Mouse (Mus musculus) splenic B cell, adult 2 months (primary cell): ENCODE measurements around the gene Zfp652.
"Not testable (repeated sequence)": the region's sequence is repeated elsewhere in the genome, so short reads cannot be mapped to it uniquely, and the experiment has no call there.

Experiments
- DNase-seq: peaks from one replicate; pipeline ENCODE4 v3.0.0-alpha.2; 2011; ENCODE audit warnings: low read depth, low spot score
- H3K27me3 ChIP-seq: 2 replicates; pipeline ENCODE4 v1.6.1; 2012; ENCODE audit warnings: mild to moderate bottlenecking, low read length, moderate library complexity, mixed read lengths; ENCODE audit not compliant: control insufficient read depth, poor library complexity, insufficient read depth, severe bottlenecking
- H3K36me3 ChIP-seq: 2 replicates; pipeline ENCODE4 v1.6.1; 2012; ENCODE audit warnings: mild to moderate bottlenecking, low read length, moderate library complexity, mixed read lengths; ENCODE audit not compliant: control insufficient read depth, poor library complexity, insufficient read depth, severe bottlenecking

Zfp652 gene

DNA sequence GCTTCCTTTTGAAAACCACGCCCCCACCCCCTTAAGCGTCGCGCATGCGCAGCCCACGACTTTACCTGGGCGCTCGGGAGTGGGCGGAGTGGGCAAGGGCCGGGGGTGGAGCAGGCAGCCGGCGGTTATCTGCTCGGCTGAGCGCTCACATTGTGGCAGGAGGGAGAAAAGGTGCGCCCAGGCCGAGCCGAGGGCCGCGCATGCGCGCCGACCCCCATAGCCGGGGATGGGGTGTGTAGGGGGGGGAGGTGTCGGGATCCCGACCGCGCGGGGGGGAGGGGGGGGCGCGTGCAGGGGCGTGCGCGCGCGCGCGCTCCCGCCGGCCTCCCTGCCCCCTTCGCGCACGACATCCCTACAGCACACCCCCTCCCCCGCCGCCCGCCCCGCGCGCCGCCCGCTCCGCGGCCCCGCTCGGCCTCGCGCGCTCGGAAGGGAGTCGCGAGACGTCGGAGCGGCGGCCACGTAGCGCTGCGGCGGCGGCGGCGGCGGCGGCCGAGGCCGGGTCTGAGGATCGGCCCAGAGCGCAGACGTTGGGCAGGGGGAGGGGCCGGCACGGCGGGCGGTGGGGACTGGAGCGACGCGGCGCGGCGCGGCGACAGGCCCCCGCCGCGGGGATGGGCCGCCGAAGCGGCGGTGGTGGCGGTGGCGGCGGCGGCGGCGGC is at the start of gene Zfp652:
Gene Zfp652 (plus strand): TSS at position 111 of the 662 bp plus-strand sequence.
- peak; percentile 97 for DNase-seq
- Histone ChIP-seq H3K36me3 (no peaks in the 10 kb centered on the region), H3K27me3 (no peaks in the 10 kb centered on the region)

DNA sequence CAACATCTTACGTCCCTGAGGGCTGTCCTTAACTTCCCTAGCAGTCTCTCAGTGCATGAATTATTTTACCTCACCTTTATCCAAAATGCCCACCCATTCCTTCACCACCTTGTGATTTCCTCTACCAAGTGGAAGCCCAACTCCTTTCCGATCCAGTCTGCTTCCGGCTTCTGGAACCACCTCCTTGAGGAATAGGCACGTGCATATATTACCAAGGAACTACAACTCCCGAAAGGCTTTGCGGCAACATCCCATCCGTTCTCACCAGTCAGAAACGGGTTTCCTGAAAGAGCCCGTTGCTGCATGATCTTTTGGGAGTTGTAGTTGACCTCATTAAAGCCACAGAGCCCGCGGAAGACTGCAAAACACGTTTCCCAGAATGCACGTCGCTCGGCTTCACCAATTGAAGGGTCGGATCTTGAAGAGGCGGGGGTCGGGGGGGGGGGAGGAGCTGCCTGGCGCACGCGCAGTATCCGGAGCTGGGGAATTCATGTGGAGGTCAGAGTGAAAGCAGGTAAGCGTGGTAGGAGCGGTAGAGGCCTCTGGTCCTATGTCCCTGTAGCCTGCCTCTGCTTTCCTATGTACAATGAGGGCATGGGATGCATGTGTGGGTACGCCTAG is 45.8 kb upstream of the Zfp652 start, which contains the start of gene Phb:
Gene Phb (plus strand): TSS at position 429 of the 621 bp plus-strand sequence.
- DNase-seq: peak; percentile 98
- peaks cover 3% of the 10 kb centered on the region for H3K36me3 ChIP-seq

DNA sequence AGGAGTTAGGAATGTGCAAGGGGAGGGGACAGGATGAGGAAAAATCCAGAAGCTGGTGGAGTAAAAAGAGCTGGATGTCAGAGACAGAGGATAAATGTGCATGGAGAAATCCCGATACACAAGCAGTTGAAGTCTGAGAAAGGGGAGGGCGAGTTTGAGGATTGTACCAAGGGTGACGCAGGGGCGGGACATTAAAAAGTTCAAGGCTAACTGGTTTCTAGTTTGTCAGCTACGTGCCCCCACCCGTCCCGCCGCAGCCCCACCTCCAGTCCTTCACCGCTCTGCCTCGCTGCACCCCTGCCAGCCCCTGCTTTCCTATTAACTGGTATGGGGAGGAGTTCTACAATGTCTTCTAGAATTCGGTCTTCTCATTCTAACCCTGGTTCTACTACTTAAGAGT is 45.3 kb upstream of the Zfp652 start:
- Histone ChIP-seq H3K27me3 (no peaks in the 10 kb centered on the region), H3K36me3 (peaks cover 4% of the 10 kb centered on the region)
- peak; percentile 49 for DNase-seq

More for the DNA sequence above, 45.8 kb upstream of the Zfp652 start, which contains the start of gene Phb:
- H3K27me3 ChIP-seq: no peaks in the 10 kb centered on the region

DNA sequence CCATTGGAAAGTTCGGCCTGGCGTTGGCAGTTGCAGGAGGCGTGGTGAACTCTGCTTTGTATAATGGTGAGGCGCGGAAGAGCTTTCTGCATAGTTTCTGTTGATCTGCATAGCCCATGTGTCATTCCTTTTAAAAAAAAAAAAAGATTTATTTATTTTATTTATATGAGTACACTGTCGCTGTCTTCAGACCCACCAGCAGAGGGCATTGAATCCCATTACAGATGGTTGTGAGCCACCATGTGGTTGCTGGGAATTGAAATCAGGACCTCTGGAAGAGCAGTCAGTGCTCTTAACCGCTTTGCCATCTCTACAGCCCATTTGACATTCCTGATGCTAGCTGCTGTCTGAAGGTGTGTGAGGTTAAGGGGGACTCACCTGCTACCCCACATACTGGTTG is 44.4 kb upstream of the Zfp652 start:
- not testable (repeated sequence) for H3K36me3 ChIP-seq, H3K27me3 ChIP-seq, DNase-seq

DNA sequence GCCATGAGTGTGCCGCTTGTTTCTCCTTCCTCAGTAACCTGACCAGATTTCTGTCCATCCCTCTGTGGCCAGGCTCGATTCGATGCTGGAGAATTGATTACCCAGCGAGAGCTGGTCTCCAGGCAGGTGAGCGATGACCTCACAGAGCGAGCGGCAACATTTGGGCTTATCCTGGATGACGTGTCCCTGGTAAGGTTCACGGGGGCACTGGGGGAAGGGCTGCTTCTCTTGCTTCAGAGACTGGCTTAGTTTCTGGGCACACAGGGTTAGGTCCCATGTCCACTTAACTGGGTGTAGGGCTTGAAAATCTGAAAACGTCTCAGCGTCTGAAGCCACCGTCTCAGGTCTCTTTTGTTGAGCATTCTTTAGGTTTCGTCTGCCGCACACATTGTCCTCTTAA is 37.0 kb upstream of the Zfp652 start:
- Histone ChIP-seq H3K36me3 (peaks cover 13% of the 10 kb centered on the region), H3K27me3 (no peaks in the 10 kb centered on the region)
- no peak for DNase-seq

DNA sequence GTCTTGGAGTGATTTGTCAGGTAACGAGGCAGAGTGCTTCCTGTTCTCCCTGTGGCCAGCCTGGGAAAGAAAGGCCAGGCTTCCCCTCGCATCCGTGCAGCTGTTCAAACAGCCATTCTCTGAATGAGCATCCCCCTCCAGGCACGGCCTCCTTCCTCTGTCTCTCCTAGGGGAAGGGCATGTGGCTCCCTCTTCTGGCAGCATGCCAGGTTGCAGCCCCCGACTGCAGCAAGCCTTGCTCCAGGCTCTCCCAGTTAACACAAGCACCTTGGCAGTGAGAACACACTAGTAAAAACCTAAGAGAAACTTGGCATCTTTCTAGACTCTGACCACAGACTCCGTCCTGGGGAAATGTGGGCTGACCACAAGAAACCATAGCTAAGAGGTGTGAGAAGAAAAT is 36.2 kb upstream of the Zfp652 start:
- DNase-seq: peak; percentile 72
- H3K36me3 ChIP-seq: peaks cover 10% of the 10 kb centered on the region
- no peaks in the 10 kb centered on the region for H3K27me3 ChIP-seq

DNA sequence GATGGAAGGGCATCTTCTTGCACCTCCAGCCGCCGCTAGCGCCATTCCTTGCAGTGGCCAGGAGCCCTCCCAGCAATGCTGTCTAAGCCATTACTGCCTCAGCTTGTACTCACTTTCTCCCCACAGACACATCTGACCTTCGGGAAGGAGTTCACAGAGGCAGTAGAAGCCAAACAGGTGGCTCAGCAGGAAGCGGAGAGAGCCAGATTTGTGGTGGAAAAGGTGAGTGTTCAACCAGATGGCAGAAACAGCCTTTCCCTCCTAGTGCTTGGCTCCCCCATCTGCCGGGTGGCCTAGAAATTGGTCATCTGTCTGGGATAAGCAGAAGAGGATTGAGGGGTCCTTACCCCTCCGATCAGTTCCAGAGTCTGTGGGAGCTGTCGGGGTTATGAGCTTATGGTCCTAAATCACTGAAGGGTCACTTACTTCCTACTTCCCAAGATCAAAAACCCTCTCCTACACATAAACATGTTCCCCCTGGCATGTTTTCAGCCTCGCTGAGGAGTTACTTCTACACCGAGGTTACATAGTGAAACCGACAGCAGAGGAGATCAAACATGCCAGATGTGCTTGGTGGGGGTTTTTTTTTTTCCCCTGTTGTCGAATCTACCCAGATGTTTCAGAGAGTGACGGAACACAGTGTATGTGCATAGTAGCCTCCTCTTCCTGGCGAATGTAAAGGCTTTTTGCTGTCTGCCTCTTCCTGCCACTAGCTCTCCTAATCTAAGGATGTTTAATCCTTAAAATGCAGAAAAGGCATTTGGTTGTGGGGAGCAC is 34.4 kb upstream of the Zfp652 start:
- Histone ChIP-seq H3K36me3 (peaks cover 10% of the 10 kb centered on the region; the same call in 1 of the 2 replicates), H3K27me3 (no peaks in the 10 kb centered on the region)
- no peak for DNase-seq

DNA sequence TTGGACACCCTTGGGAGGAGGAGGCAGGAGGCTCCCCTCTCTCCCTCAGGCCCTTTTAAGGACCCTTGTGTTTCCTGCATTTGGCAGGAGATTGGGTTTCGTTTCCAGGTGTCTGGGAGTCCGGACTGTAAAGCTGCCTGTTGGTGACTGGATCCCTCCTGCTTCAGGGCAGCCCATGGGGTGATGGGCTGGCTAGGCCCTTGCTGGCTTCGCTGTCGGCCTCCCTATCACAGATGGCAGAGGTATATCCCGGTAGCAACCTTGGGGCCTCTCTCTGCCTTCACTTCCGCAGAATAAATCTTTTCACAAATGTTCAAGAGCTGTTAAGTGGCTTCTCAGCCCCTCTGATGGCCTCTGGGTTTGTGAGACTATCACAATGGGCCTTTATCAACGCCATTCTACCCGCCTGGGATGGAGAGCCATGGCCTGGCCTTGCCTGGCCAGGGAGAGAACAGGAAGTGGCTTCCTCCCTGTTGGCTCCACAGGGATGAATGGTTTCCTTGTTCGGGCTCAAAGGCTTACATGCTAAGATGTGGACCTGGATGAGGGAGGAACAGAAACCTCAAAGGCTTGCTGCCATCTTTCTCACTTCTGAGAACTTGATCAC is 30.4 kb upstream of the Zfp652 start:
- Histone ChIP-seq H3K36me3 (peaks cover 5% of the 10 kb centered on the region; the same call in 1 of the 2 replicates), H3K27me3 (no peaks in the 10 kb centered on the region)
- no peak for DNase-seq

DNA sequence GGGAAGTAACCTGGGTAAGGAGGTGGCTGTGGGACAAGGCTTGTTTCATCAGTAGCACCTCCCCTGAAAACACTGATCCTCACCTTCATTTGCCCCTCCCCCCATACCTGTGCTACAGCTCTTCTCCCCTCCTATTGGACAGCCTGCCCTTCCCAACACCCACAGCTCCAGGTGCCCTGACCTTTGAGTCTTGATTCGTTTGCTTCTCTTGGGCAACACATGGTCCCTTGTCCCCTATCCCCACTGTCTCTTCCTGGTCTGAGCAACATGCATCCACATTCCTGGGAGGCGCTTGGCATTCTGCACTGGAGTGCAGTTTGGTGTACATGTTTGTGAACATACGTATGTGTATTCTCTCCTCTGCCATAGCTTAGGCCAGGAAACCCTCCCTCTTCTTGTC is 29.5 kb upstream of the Zfp652 start:
- H3K36me3 ChIP-seq: peaks cover 2% of the 10 kb centered on the region; the same call in 1 of the 2 replicates
- DNase-seq: no peak
- no peaks in the 10 kb centered on the region for H3K27me3 ChIP-seq

DNA sequence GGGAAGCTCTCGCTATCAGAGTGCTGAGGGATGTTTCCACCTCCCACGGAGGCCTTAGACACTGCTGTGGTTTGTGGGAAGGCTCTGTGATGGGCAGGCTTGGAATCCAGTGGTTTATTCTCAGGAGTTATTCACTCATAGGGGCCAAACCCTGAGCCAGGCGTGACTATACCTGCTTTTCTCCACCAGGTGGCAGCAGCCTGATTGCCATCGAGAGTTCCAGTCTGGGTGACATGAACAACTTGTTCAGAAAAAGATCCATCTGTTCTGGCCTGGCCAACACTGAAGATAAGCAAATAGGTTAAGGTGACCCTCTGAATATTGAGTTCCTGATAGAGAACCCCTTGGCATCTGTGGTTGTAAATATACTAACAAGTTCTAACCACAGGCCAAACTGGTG is 26.4 kb upstream of the Zfp652 start:
- Histone ChIP-seq H3K36me3 (0 out of 2 replicates have a peak, but pooled peaks cover 2% of the 10 kb centered on the region), H3K27me3 (no peaks in the 10 kb centered on the region)
- DNase-seq: peak; percentile 83

DNA sequence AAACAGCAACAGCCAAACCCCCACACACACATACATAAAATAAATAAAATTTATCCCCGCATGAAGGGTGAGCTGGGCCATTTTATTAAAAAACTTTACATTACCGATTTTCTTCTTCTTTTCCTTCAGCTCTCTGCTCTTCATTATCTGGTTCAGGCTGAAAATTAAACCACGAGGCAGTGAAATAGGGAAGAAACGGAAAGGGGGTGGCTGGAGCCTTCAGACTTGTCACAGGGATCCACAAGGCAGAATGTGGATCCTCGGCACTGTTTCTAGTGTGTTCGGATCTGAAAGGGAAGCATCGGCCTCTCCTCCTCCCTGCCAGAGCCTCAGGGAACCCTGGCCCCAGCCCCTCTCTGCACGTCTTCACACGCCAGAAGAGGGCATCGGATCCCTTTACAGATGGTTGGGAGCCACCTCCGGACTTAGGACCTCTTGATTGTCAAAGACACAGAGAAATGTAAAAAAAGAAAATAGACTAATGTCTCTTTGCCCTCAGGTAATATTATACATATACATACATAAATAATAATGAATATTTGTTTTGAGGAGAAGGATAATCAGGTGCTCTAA is 25.3 kb upstream of the Zfp652 start:
- no peaks in the 10 kb centered on the region for H3K27me3 ChIP-seq
- DNase-seq: no peak
- no peaks in the 10 kb centered on the region for H3K36me3 ChIP-seq

DNA sequence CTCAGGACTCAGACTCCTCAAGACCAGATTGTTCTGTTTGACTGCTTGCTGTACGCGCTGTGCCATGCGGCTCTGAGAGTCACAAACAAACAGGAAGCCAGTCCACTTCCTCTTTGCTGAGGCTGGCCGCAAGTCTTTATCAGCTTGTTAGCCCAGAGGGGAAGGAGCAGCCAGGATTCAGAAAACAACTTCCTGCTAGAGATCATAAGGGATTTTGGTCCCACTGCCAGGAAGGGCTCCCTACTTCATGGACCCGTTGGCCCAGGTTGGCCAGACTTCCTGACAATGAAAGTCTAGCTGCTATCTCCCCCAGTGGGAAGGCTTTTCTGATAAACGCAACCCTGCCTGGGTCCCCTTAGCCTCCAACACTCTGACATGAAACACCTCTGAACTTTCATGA is 24.0 kb upstream of the Zfp652 start:
- Histone ChIP-seq H3K36me3 (no peaks in the 10 kb centered on the region), H3K27me3 (no peaks in the 10 kb centered on the region)
- peak; percentile 76 for DNase-seq

DNA sequence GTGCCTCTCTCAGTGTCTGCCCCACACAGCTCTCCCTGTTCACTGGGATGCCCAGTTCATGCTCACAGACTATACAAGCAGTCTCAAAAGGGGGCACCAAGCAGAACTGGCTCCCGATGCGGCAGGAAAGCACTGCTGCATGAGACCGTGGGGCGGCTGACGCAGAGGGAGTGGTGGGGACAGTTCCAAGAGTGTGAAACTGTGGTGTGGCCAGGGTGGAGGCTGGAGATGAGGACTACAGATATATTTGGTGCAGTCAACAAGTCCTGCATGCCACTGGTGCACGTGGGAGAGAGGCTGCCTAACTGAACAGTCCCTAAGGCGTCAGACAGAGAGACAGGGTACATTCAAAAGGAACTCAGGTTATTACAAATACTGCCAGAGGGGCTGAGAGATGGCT is 23.5 kb upstream of the Zfp652 start:
- Histone ChIP-seq H3K27me3 (no peaks in the 10 kb centered on the region), H3K36me3 (no peaks in the 10 kb centered on the region)
- DNase-seq: peak; percentile 26

DNA sequence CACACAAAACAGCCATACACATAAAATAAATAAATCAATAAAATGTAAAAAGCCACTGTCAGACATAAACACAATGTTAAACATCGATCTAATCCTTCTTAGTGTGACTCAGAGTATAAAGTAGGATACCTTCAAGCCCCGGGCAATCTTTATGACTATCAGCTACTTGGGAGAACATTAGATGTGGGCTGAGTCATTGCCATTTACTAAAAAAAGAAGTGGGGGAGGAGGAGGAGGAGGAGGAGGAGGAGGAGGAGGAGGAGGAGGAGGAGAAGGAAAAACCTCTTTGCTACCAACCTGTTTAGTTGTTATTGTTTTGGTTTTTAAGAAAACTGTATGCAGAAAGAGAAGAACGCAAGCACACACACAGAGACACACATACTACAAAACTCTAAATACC is 22.9 kb upstream of the Zfp652 start:
- DNase-seq: no peak
- Histone ChIP-seq H3K36me3 (no peaks in the 10 kb centered on the region), H3K27me3 (no peaks in the 10 kb centered on the region)
